Mouse (Mus musculus): ENCODE data around the gene Polr2l. TPM values are rescaled to one million over a fixed set of nuclear protein-coding genes. Genes with fewer than 3 reads are reported as not detected.
A peak's percentile ranks its signal among the peaks of the same experiment; 100 is the strongest.

Gene Polr2l
- polyA plus RNA-seq, 1 experiment from 2014 or later = 60.6 TPM

DNA sequence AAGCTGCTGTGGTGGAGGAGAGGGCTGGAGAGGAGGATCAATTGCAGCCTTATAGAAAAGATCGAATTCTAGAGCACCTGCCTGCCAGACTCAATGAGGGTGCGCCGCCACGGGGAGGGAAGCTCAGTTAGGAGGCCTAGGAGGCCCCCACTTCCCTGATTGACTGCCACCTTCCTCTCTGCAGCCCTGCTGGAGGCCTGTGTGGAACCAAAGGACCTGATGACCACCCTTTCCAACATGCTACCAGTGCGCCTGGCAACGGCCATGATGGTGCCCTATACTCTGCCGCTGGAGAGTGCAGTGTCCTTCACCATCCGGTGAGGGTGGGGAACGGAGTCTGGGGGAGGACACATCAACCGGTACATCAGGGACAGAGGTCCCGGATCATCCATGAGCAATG, 16.3 kb downstream of the Polr2l start:
- WGBS = 88% methylated on average over 11 of the region's 11 CpGs
- ATAC-seq (replicated peaks; ENCODE audit: insufficient number of reproducible peaks, low FRiP score, low TSS enrichment, low read depth) (no peak), DNase-seq (ENCODE audit: low spot score) (no peak)
- Histone ChIP-seq H3K9ac (replicated peaks; ENCODE audit: low read length) (no peak overlapping the region), H3K9me3 (replicated peaks; ENCODE audit: control insufficient read depth, low read length) (no peaks in the 10 kb centered on the region), H3K27me3 (ENCODE audit: control insufficient read depth, insufficient read depth, low read length) (peaks cover 28% of the 10 kb centered on the region), H3K4me2 (ENCODE audit: low read depth, low read length) (no peak overlapping the region), H3K27ac (replicated peaks; ENCODE audit: low read depth, low read length) (no peak overlapping the region), H3K36me3 (replicated peaks; ENCODE audit: control insufficient read depth, insufficient read depth, low read depth, low read length) (no peaks in the 10 kb centered on the region), H3K4me3 (ENCODE audit: low read depth, low read length) (no peak overlapping the region), H3K4me1 (ENCODE audit: control insufficient read depth, insufficient read depth, low read length) (peaks cover 12% of the 10 kb centered on the region)

GRCm38 (mm10) chr7:141457986-141458660, 16.8 kb downstream of the Polr2l start:
- peaks cover 23% of the 10 kb centered on the region for H3K27me3 ChIP-seq (ENCODE audit: control insufficient read depth, insufficient read depth, low read length)
- 75% methylated on average over 15 of the region's 15 CpGs for WGBS
- no peak overlapping the region for H3K27ac ChIP-seq (replicated peaks; ENCODE audit: low read depth, low read length)
- H3K36me3 ChIP-seq (replicated peaks; ENCODE audit: control insufficient read depth, insufficient read depth, low read depth, low read length) = no peaks in the 10 kb centered on the region
- ATAC-seq (replicated peaks; ENCODE audit: insufficient number of reproducible peaks, low FRiP score, low TSS enrichment, low read depth) (no peak), DNase-seq (ENCODE audit: low spot score) (no peak)
- H3K9ac ChIP-seq (replicated peaks; ENCODE audit: low read length) = no peak overlapping the region
- peaks cover 11% of the 10 kb centered on the region; the same call in 1 of the 2 replicates for H3K4me1 ChIP-seq (ENCODE audit: control insufficient read depth, insufficient read depth, low read length)
- H3K4me3 ChIP-seq (ENCODE audit: low read depth, low read length) = no peak overlapping the region
- H3K4me2 ChIP-seq (ENCODE audit: low read depth, low read length) = no peak overlapping the region
- no peaks in the 10 kb centered on the region for H3K9me3 ChIP-seq (replicated peaks; ENCODE audit: control insufficient read depth, low read length)

DNA sequence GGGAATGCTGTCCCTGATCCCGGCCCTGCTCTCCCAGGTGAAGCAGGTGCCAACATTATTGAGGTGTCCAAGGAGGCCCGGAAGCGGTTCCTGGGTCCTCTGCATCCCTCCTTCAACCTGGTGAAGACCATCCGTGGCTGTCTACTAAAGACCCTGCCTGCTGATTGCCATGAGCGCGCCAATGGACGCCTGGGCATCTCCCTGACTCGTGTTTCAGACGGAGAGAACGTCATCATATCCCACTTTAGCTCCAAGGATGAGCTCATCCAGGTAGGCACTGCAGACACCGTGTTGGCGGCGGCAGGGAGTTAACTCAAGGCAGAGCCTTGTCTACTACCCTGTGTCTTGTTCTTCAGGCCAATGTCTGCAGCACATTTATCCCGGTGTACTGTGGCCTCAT, 17.7 kb downstream of the Polr2l start:
- Histone ChIP-seq H3K27ac (replicated peaks; ENCODE audit: low read depth, low read length) (no peak overlapping the region), H3K27me3 (ENCODE audit: control insufficient read depth, insufficient read depth, low read length) (peaks cover 16% of the 10 kb centered on the region), H3K4me2 (ENCODE audit: low read depth, low read length) (no peak overlapping the region), H3K9ac (replicated peaks; ENCODE audit: low read length) (no peak overlapping the region), H3K9me3 (replicated peaks; ENCODE audit: control insufficient read depth, low read length) (no peaks in the 10 kb centered on the region), H3K4me1 (ENCODE audit: control insufficient read depth, insufficient read depth, low read length) (peaks cover 9% of the 10 kb centered on the region; the same call in 1 of the 2 replicates), H3K4me3 (ENCODE audit: low read depth, low read length) (no peak overlapping the region), H3K36me3 (replicated peaks; ENCODE audit: control insufficient read depth, insufficient read depth, low read depth, low read length) (no peaks in the 10 kb centered on the region)
- 92% methylated on average over 14 of the region's 14 CpGs for WGBS
- DNase-seq (ENCODE audit: low spot score) (no peak), ATAC-seq (replicated peaks; ENCODE audit: insufficient number of reproducible peaks, low FRiP score, low TSS enrichment, low read depth) (no peak)

- 92% methylated on average over 6 of the region's 6 CpGs for WGBS
- Histone ChIP-seq H3K9ac (replicated peaks; ENCODE audit: low read length) (no peak overlapping the region), H3K9me3 (replicated peaks; ENCODE audit: control insufficient read depth, low read length) (no peaks in the 10 kb centered on the region), H3K27me3 (ENCODE audit: control insufficient read depth, insufficient read depth, low read length) (peaks cover 11% of the 10 kb centered on the region), H3K27ac (replicated peaks; ENCODE audit: low read depth, low read length) (no peak overlapping the region), H3K4me1 (ENCODE audit: control insufficient read depth, insufficient read depth, low read length) (peaks cover 5% of the 10 kb centered on the region; the same call in 1 of the 2 replicates), H3K4me3 (ENCODE audit: low read depth, low read length) (no peak overlapping the region), H3K36me3 (replicated peaks; ENCODE audit: control insufficient read depth, insufficient read depth, low read depth, low read length) (0 out of 2 replicates have a peak, but pooled peaks cover 3% of the 10 kb centered on the region), H3K4me2 (ENCODE audit: low read depth, low read length) (no peak overlapping the region)
- DNase-seq (ENCODE audit: low spot score) (no peak), ATAC-seq (replicated peaks; ENCODE audit: insufficient number of reproducible peaks, low FRiP score, low TSS enrichment, low read depth) (no peak)
Measured at GRCm38 (mm10) chr7:141456739-141457138, 18.2 kb downstream of the Polr2l start.

- DNase-seq (ENCODE audit: low spot score) (peak; percentile 61), ATAC-seq (replicated peaks; ENCODE audit: insufficient number of reproducible peaks, low FRiP score, low TSS enrichment, low read depth) (0 out of 2 replicates have a peak, but pooled peaks have one; percentile 7)
- 0 out of 2 replicates have a peak, but pooled peaks cover 3% of the 10 kb centered on the region for H3K36me3 ChIP-seq (replicated peaks; ENCODE audit: control insufficient read depth, insufficient read depth, low read depth, low read length)
- under 1% methylated on average over 23 of the region's 23 CpGs for WGBS
- H3K9me3 ChIP-seq (replicated peaks; ENCODE audit: control insufficient read depth, low read length) = no peaks in the 10 kb centered on the region
- H3K9ac ChIP-seq (replicated peaks; ENCODE audit: low read length) = peak overlapping the region; percentile 47
- H3K27ac ChIP-seq (replicated peaks; ENCODE audit: low read depth, low read length) = peak overlapping the region; percentile 9; the same call in 1 of the 2 replicates
- H3K4me1 ChIP-seq (ENCODE audit: control insufficient read depth, insufficient read depth, low read length) = peaks cover 4% of the 10 kb centered on the region; the same call in 1 of the 2 replicates
- H3K27me3 ChIP-seq (ENCODE audit: control insufficient read depth, insufficient read depth, low read length) = peaks cover 4% of the 10 kb centered on the region
- peak overlapping the region; percentile 92 for H3K4me2 ChIP-seq (ENCODE audit: low read depth, low read length)
- H3K4me3 ChIP-seq (ENCODE audit: low read depth, low read length) = peak overlapping the region; percentile 43
Measured at GRCm38 (mm10) chr7:141455610-141456314, 19.2 kb downstream of the Polr2l start.

- Histone ChIP-seq H3K4me3 (ENCODE audit: low read depth, low read length) (peak within 1 kb of the TSS; percentile 43), H3K27ac (replicated peaks; ENCODE audit: low read depth, low read length) (peak within 1 kb of the TSS; percentile 9; the same call in 1 of the 2 replicates), H3K4me2 (ENCODE audit: low read depth, low read length) (peak within 1 kb of the TSS; percentile 92), H3K36me3 (replicated peaks; ENCODE audit: control insufficient read depth, insufficient read depth, low read depth, low read length) (0 out of 2 replicates have a peak, but pooled peaks cover 3% of the 10 kb centered on the region), H3K9me3 (replicated peaks; ENCODE audit: control insufficient read depth, low read length) (no peaks in the 10 kb centered on the region), H3K9ac (replicated peaks; ENCODE audit: low read length) (peak within 1 kb of the TSS; percentile 47), H3K4me1 (ENCODE audit: control insufficient read depth, insufficient read depth, low read length) (peaks cover 4% of the 10 kb centered on the region; the same call in 1 of the 2 replicates), H3K27me3 (ENCODE audit: control insufficient read depth, insufficient read depth, low read length) (no peaks in the 10 kb centered on the region)
- ATAC-seq (replicated peaks; ENCODE audit: insufficient number of reproducible peaks, low FRiP score, low TSS enrichment, low read depth) (peak; percentile 78), DNase-seq (ENCODE audit: low spot score) (peak; percentile 92)
- under 1% methylated on average over 44 of the region's 45 CpGs for WGBS
Measured at GRCm38 (mm10) chr7:141454967-141455551, 19.9 kb downstream of the Polr2l start, which contains the start of gene Pnpla2. Pnpla2 (plus strand) TSS chr7:141455198.

- WGBS = 82% methylated on average over 2 of the region's 2 CpGs
- Histone ChIP-seq H3K9me3 (replicated peaks; ENCODE audit: control insufficient read depth, low read length) (no peaks in the 10 kb centered on the region), H3K27me3 (ENCODE audit: control insufficient read depth, insufficient read depth, low read length) (no peaks in the 10 kb centered on the region), H3K4me2 (ENCODE audit: low read depth, low read length) (no peak overlapping the region), H3K36me3 (replicated peaks; ENCODE audit: control insufficient read depth, insufficient read depth, low read depth, low read length) (0 out of 2 replicates have a peak, but pooled peaks cover 3% of the 10 kb centered on the region), H3K27ac (replicated peaks; ENCODE audit: low read depth, low read length) (no peak overlapping the region), H3K4me3 (ENCODE audit: low read depth, low read length) (no peak overlapping the region), H3K9ac (replicated peaks; ENCODE audit: low read length) (no peak overlapping the region), H3K4me1 (ENCODE audit: control insufficient read depth, insufficient read depth, low read length) (peaks cover 4% of the 10 kb centered on the region; the same call in 1 of the 2 replicates)
- ATAC-seq (replicated peaks; ENCODE audit: insufficient number of reproducible peaks, low FRiP score, low TSS enrichment, low read depth) (no peak), DNase-seq (ENCODE audit: low spot score) (no peak)
Measured at GRCm38 (mm10) chr7:141453636-141454035, 21.3 kb downstream of the Polr2l start.
